Mouse (Mus musculus): Measurements from ENCODE around the gene Exoc6.

- TF ChIP-seq POLR2A (IDR thresholded peaks at IDR 0.05; ENCODE audit: insufficient read depth, low read length) (no peak), CTCF (IDR thresholded peaks at IDR 0.05; ENCODE audit: low read depth, low read length) (no peak)
Observed at GRCm38 (mm10) chr19:37668657-37669056, 118.4 kb downstream of the Exoc6 start.
